Mouse (Mus musculus): Measurements from ENCODE around the gene Ccnjl. TPM values are rescaled to one million over a fixed set of nuclear protein-coding genes. Genes with fewer than 3 reads are reported as not detected.

Gene Ccnjl
- polyA plus RNA-seq, 1 experiment from 2014 or later: 5.4 TPM

DNA sequence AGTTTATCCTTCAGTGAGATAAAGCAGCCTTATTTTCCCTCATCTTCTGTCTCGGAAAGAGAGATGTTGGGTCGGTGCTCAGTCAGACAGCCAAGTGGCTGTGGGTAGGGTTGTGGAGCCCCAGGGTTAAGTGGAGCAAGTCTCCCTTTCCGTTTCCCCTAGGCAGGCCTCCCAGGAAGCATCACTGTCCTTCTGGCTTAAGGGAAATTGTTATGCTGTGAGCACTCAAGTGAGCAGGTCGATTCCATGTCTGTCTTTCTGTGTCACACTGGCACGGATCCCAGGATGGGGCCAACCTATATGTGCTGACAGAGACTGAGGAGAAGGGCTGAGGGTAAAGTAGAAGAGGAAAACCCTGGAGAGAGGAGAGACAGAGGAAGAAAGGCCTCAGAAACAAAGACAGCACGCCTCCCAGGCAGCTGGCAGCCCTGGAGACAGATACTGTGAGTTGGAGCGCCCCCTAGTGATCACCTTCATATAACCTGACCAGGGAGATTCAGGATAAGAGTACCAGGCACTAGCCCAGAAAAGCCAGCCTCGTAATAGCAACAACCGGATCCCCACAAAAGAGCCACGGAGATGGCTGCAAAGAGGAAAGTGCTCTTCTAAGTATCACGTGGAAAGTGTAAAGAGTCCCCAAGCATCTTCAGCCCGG lies 84.4 kb downstream of the Ccnjl start:
- no peak overlapping the region for H3K4me3 ChIP-seq
- 28% methylated on average over 12 of the region's 12 CpGs for WGBS (ENCODE audit: insufficient replicate concordance)
- H3K4me1 ChIP-seq: peaks cover 7% of the 10 kb centered on the region
- H3K27me3 ChIP-seq (replicated peaks): no peaks in the 10 kb centered on the region
- no peak overlapping the region for H3K27ac ChIP-seq
- H3K4me2 ChIP-seq: no peak overlapping the region
- H3K9me3 ChIP-seq (replicated peaks): no peaks in the 10 kb centered on the region
- H3K9ac ChIP-seq: no peak overlapping the region
- no peaks in the 10 kb centered on the region for H3K36me3 ChIP-seq
- ATAC-seq: peak; percentile 53

DNA sequence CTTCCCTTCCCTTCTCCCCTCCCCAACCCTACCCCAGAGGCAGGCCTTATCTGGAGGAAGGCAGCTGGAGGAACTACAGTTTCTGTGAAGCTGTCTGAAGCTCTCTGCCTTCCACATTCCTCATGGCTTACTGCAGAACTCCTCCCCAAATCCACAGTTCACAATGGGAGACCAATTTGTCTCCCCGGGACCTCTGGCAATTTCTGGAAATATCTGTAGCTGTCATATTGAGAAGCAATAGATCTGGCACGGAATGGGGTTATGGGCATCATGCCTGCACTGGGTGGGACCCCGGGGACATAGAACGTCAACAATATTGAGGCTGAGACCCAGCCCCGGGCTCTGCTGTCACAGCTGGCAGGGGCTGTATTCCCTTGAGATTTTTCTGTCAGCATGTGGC lies 89.3 kb downstream of the Ccnjl start:
- Histone ChIP-seq H3K9ac (no peak overlapping the region), H3K4me1 (peaks cover 22% of the 10 kb centered on the region), H3K27ac (peak overlapping the region; percentile 17; the same call in 1 of the 2 replicates), H3K4me3 (no peak overlapping the region), H3K27me3 (replicated peaks) (no peaks in the 10 kb centered on the region), H3K4me2 (no peak overlapping the region), H3K36me3 (no peaks in the 10 kb centered on the region), H3K9me3 (replicated peaks) (no peaks in the 10 kb centered on the region)
- no peak for ATAC-seq
- 44% methylated on average over 5 of the region's 5 CpGs for WGBS (ENCODE audit: insufficient replicate concordance)

DNA sequence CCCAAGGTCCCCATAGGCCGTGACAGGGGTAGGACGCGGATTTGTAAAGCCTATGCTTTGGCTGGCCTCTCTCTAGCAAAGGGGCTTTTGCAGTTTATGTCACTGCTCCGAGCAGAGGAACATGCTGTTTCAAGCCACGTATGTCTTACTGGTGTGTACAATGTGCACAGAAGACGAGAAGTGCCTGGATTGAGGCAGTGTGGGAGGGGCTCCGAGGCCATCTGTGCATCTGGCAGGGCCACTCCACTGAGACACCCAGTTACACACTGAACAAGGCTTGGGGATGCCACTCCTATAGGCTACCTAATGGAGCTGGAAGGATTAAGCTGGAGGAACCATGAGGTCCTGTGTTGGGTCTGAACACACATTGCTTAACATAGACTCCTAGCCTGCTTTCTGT lies 89.8 kb downstream of the Ccnjl start:
- no peaks in the 10 kb centered on the region for H3K9me3 ChIP-seq (replicated peaks)
- H3K27ac ChIP-seq: peak overlapping the region; percentile 17; the same call in 1 of the 2 replicates
- H3K4me1 ChIP-seq: peaks cover 20% of the 10 kb centered on the region
- ATAC-seq: no peak
- H3K4me2 ChIP-seq: no peak overlapping the region
- no peak overlapping the region for H3K4me3 ChIP-seq
- H3K36me3 ChIP-seq: no peaks in the 10 kb centered on the region
- H3K9ac ChIP-seq: no peak overlapping the region
- H3K27me3 ChIP-seq (replicated peaks): no peaks in the 10 kb centered on the region
- 62% methylated on average over 7 of the region's 7 CpGs for whole genome bisulfite sequencing (ENCODE audit: insufficient replicate concordance)

DNA sequence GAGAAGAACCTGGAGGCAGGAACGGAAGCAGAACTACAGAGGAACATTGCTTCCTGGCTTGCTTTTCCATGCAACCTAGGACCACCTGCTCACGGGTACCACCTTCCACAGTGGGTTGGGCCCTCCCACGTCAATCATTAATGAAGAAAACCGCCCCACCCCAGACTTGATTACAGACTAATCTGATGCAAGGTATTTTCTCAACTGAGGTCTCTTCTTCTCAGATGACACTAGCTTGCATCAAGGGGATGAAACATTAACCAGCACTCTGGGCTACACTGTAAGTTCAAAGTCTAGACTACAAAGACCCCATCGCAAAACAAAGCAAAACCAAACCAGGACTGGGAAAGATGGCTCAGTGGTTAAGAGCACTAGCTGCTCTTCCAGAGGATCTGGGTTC lies 93.2 kb downstream of the Ccnjl start:
- Histone ChIP-seq H3K27ac (0 out of 2 replicates have a peak overlapping the region, but pooled peaks have one; percentile 25), H3K36me3 (no peaks in the 10 kb centered on the region), H3K9me3 (replicated peaks) (no peaks in the 10 kb centered on the region), H3K9ac (no peak overlapping the region), H3K4me1 (peaks cover 27% of the 10 kb centered on the region), H3K4me3 (no peak overlapping the region), H3K4me2 (no peak overlapping the region), H3K27me3 (replicated peaks) (no peaks in the 10 kb centered on the region)
- 56% methylated on average over 5 of the region's 5 CpGs for WGBS (ENCODE audit: insufficient replicate concordance)
- peak; percentile 66 for ATAC-seq

DNA sequence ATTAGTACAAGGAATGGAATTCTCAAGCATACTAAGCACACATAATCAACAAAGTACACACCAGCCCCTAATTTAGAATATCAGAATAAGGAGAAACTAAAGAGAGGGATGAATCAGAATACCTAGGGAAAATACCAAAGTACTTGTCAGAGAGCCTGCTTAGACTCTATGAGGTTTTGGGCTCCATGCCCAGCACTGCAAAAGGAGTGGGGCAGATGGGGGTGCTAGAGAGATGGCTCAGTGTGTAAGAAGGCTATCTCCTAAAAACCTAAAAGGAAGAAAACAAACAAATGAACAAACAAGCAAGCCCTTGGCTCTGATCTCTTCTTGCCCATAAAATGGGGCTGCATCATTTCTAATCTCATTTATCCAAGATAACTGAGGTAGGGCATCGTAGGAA lies 95.8 kb downstream of the Ccnjl start:
- Histone ChIP-seq H3K27me3 (replicated peaks) (no peaks in the 10 kb centered on the region), H3K9me3 (replicated peaks) (no peaks in the 10 kb centered on the region), H3K4me1 (peaks cover 32% of the 10 kb centered on the region), H3K27ac (no peak overlapping the region), H3K4me2 (no peak overlapping the region), H3K4me3 (no peak overlapping the region), H3K36me3 (no peaks in the 10 kb centered on the region), H3K9ac (no peak overlapping the region)
- no peak for ATAC-seq
- WGBS (ENCODE audit: insufficient replicate concordance): 75% methylated on average over 1 of the region's 1 CpGs

DNA sequence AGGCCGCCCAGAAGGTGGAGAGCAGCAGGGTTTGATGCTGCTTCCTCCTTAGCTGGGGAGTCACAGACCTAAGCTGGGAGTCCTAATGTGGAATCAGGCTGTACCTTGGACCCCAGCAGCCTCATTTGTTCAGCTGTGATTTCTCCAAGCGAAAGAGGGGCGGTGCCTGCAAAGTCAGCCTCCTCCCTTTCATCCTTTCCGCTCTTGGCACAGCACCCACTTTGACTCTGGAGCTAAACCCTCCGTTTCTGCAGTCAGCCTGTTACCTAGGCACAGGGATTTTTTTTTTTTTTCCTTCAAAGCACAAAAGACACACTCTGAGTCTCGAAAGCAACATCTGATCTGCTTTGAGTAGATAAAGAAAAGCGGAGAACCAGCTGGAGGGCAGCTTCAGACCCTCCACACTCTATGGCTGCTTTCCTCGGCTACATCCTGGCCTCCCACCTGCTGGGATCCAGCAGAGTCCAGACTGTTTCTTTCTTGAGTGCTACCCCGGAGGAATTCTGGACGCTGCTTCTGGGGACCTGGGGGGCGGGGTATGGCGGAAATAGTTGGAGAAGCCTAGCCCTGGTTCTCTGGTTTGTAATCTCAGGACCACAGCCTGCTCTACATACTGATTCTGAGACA lies 97.8 kb downstream of the Ccnjl start:
- WGBS (ENCODE audit: insufficient replicate concordance): 13% methylated on average over 12 of the region's 12 CpGs
- Histone ChIP-seq H3K9me3 (replicated peaks) (no peaks in the 10 kb centered on the region), H3K4me3 (no peak overlapping the region; the same call in 1 of the 2 replicates), H3K4me1 (peaks cover 28% of the 10 kb centered on the region), H3K36me3 (no peaks in the 10 kb centered on the region), H3K4me2 (peak overlapping the region; percentile 43), H3K27me3 (replicated peaks) (no peaks in the 10 kb centered on the region), H3K27ac (0 out of 2 replicates have a peak overlapping the region, but pooled peaks have one; percentile 33), H3K9ac (no peak overlapping the region)
- peak; percentile 35; the same call in 1 of the 2 replicates for ATAC-seq

DNA sequence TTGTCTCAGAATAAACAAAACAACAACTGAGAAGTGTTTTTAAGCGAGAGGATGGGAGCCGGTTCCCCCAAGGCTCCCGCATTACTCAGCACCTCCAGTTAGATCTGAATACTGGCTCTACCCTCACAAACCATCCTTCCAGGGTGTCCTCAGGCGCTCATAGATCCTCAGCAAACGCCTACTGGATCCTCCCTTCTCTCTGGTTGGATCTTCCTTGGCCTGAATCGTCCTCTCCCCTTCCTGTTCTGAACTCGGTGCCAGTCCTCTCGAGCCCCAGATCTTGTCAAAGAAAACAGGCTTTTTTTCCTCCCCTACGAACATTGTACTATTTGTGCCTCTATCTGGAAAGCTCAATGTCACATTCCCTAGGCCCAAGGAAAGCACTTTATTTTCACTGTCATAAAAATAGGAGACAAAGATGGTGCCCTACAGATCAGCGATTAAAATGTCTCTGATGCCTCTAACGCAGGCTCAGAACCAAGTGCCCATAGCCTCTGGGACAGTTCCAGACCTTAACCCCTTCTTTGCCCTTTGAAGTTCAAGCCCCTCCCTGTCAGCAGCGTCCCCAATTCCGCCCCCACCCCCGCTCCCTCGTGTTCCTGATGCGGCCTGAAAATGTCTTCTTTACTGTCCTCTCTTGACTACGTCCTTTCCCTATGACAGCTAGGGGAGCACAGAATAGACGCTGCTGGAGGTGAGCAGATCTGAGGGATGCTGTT lies 98.5 kb downstream of the Ccnjl start:
- Histone ChIP-seq H3K27me3 (replicated peaks) (no peaks in the 10 kb centered on the region), H3K4me2 (peak overlapping the region; percentile 43), H3K4me1 (peaks cover 30% of the 10 kb centered on the region), H3K4me3 (no peak overlapping the region), H3K27ac (0 out of 2 replicates have a peak overlapping the region, but pooled peaks have one; percentile 33), H3K36me3 (no peaks in the 10 kb centered on the region), H3K9me3 (replicated peaks) (no peaks in the 10 kb centered on the region), H3K9ac (no peak overlapping the region)
- ATAC-seq: no peak
- 31% methylated on average over 18 of the region's 18 CpGs for WGBS (ENCODE audit: insufficient replicate concordance)

DNA sequence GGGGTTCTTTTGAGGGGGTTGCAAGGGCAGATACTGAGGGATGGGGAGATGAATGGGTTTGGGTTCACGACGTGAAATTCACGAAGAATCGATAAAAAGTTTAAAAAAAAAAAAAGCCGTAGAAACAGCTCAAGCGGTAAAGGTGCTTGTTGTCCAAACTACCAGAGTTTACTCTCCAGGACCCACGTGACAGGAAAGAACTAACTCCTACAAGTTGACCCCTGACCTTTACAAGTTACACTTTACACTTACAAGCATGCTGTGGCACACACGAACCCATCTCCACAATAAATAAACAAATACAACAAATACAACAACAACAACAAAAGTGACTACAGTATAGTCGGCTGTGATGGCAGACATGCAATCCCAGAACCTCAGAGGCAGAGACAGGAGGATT lies 103.1 kb downstream of the Ccnjl start:
- Histone ChIP-seq H3K27ac (no peak overlapping the region), H3K4me1 (peaks cover 44% of the 10 kb centered on the region), H3K4me3 (no peak overlapping the region), H3K9ac (no peak overlapping the region), H3K27me3 (replicated peaks) (no peaks in the 10 kb centered on the region), H3K36me3 (no peaks in the 10 kb centered on the region), H3K9me3 (replicated peaks) (no peaks in the 10 kb centered on the region), H3K4me2 (no peak overlapping the region)
- 71% methylated on average over 9 of the region's 9 CpGs for WGBS (ENCODE audit: insufficient replicate concordance)
- no peak for ATAC-seq

DNA sequence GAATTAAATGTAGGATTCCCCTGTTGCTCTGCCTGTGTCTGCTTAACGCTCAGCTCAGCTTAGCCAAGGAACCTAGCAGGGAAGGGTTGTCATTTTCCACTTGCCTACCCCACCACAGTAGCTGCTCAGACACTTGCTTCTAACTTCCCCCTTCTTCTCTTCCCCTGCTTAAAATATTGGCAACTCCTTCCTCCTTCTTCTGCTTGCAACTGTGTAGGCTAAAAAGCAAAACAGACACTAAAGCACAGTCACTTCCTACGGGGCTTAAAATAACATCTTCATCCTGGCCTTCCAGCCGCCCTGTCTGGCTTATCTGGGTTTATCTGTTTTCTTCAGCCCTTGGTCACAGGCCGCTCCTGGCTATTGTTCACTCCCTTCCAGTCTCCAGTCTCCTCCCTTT lies 104.0 kb downstream of the Ccnjl start:
- Histone ChIP-seq H3K4me1 (peaks cover 35% of the 10 kb centered on the region), H3K4me3 (no peak overlapping the region), H3K27ac (0 out of 2 replicates have a peak overlapping the region, but pooled peaks have one; percentile 30), H3K27me3 (replicated peaks) (no peaks in the 10 kb centered on the region), H3K36me3 (no peaks in the 10 kb centered on the region), H3K9ac (no peak overlapping the region), H3K9me3 (replicated peaks) (no peaks in the 10 kb centered on the region), H3K4me2 (no peak overlapping the region)
- whole genome bisulfite sequencing (ENCODE audit: insufficient replicate concordance): 9% methylated on average over 4 of the region's 4 CpGs
- 0 out of 2 replicates have a peak, but pooled peaks have one; percentile 25 for ATAC-seq

DNA sequence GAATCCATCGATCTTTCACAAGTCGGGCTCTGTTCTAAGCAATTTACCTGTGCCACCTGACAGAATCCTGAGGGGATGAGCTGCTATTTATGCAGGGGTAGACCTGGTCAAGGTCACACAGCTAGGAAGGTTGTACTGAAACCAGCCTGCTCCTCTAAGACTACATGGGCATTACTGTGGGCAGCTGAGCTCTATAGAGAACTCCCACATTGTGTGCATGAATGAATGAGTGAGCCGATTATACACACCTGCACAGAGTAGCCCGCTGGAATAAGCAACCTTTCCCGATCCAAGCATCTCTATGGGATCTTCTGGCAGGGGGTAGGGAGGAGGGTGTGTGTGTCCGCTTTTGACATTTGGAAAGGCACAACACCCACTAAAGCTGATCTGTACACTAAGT lies 104.6 kb downstream of the Ccnjl start:
- no peaks in the 10 kb centered on the region for H3K27me3 ChIP-seq (replicated peaks)
- no peak overlapping the region for H3K4me3 ChIP-seq
- WGBS (ENCODE audit: insufficient replicate concordance): 55% methylated on average over 6 of the region's 6 CpGs
- H3K9me3 ChIP-seq (replicated peaks): no peaks in the 10 kb centered on the region
- peaks cover 31% of the 10 kb centered on the region for H3K4me1 ChIP-seq
- H3K36me3 ChIP-seq: no peaks in the 10 kb centered on the region
- ATAC-seq: 0 out of 2 replicates have a peak, but pooled peaks have one; percentile 10
- no peak overlapping the region for H3K9ac ChIP-seq
- no peak overlapping the region for H3K27ac ChIP-seq
- no peak overlapping the region for H3K4me2 ChIP-seq

DNA sequence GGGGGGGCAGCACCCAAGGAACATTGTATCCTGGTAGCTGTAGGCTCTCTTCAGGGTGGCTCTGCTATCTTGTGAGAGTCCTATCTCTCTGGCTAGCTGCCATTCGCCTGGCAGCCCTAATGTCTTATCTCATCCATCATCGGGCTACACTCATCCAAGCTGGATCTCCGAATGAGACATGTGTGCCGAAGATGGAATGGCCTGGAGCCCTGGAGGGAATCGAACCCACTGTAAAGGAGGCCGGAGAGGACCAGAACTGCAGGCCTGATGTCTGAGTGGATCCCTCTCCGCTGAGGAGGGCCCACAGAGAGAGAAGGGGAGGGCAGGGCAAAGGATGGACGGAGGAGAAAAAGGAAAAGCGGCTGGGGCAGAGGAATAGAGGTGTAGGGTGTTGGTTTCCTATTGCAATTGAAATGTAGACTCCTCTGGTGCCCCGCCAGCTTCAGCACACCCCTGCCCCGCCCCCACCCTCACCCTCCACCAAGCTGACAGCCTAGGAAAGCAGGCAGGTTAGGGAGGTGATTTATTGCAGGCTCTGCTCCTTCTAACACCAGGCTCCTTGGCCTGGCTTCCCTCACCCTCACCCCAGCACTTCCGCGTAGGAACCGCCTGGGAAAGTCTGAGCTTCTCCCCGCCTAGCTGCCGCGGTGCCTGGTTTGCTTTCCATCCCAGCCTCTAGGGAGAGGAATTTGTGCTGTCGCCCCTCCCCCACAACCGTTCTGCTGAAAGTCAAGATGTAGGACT lies 105.2 kb downstream of the Ccnjl start:
- WGBS (ENCODE audit: insufficient replicate concordance): 24% methylated on average over 19 of the region's 19 CpGs
- H3K27ac ChIP-seq: no peak overlapping the region
- H3K36me3 ChIP-seq: no peaks in the 10 kb centered on the region
- no peak overlapping the region for H3K4me3 ChIP-seq
- H3K4me1 ChIP-seq: peaks cover 31% of the 10 kb centered on the region
- H3K27me3 ChIP-seq (replicated peaks): no peaks in the 10 kb centered on the region
- H3K4me2 ChIP-seq: peak overlapping the region; percentile 39
- ATAC-seq: no peak
- no peaks in the 10 kb centered on the region for H3K9me3 ChIP-seq (replicated peaks)
- no peak overlapping the region for H3K9ac ChIP-seq
